Mouse (Mus musculus): ENCODE measurements around the gene Kalrn. TPM values are rescaled to one million over a fixed set of nuclear protein-coding genes. Genes with fewer than 3 reads are reported as not detected.

Kalrn gene
- polyA plus RNA-seq, 1 experiment = 43.0 TPM

- Histone ChIP-seq H3K27ac (ENCODE audit: insufficient read depth, low read depth, low read length) (no peak overlapping the region), H3K4me3 (ENCODE audit: low read depth, low read length) (no peak overlapping the region), H3K36me3 (ENCODE audit: control insufficient read depth, insufficient read depth, low read length) (no peaks in the 10 kb centered on the region), H3K27me3 (ENCODE audit: control insufficient read depth, insufficient read depth, low read length) (no peaks in the 10 kb centered on the region), H3K4me1 (ENCODE audit: control insufficient read depth, insufficient read depth, insufficient read length, low read length) (peaks cover 17% of the 10 kb centered on the region)
- no peak for TF ChIP-seq POLR2A (IDR thresholded peaks at IDR 0.05; ENCODE audit: low read depth, low read length)
- TF ChIP-seq CTCF (IDR thresholded peaks at IDR 0.05; ENCODE audit: extremely low read depth, insufficient read length, insufficient replicate concordance, low read depth, low read length) = no peak
- 26% methylated on average over 2 of the region's 2 CpGs for WGBS
Measured at GRCm38 (mm10) chr16:33931682-33932081, 641.6 kb downstream of the Kalrn start.

GRCm38 (mm10) chr16:33930785-33931184 lies 642.5 kb downstream of the Kalrn start:
- 73% methylated on average over 6 of the region's 6 CpGs for WGBS
- Histone ChIP-seq H3K27ac (ENCODE audit: insufficient read depth, low read depth, low read length) (no peak overlapping the region), H3K4me1 (ENCODE audit: control insufficient read depth, insufficient read depth, insufficient read length, low read length) (peaks cover 17% of the 10 kb centered on the region)

GRCm38 (mm10) chr16:33928788-33929462 lies 644.4 kb downstream of the Kalrn start:
- TF ChIP-seq POLR2A (IDR thresholded peaks at IDR 0.05; ENCODE audit: low read depth, low read length) = no peak
- no peak for TF ChIP-seq CTCF (IDR thresholded peaks at IDR 0.05; ENCODE audit: extremely low read depth, insufficient read length, insufficient replicate concordance, low read depth, low read length)
- H3K27ac ChIP-seq (ENCODE audit: insufficient read depth, low read depth, low read length) = no peak overlapping the region
- 76% methylated on average over 9 of the region's 9 CpGs for WGBS
- no peak overlapping the region for H3K4me3 ChIP-seq (ENCODE audit: low read depth, low read length)
- no peaks in the 10 kb centered on the region for H3K27me3 ChIP-seq (ENCODE audit: control insufficient read depth, insufficient read depth, low read length)
- no peaks in the 10 kb centered on the region for H3K36me3 ChIP-seq (ENCODE audit: control insufficient read depth, insufficient read depth, low read length)
- peaks cover 11% of the 10 kb centered on the region for H3K4me1 ChIP-seq (ENCODE audit: control insufficient read depth, insufficient read depth, insufficient read length, low read length)

More at GRCm38 (mm10) chr16:33930785-33931184, 642.5 kb downstream of the Kalrn start:
- no peak overlapping the region for H3K4me3 ChIP-seq (ENCODE audit: low read depth, low read length)
- H3K36me3 ChIP-seq (ENCODE audit: control insufficient read depth, insufficient read depth, low read length) = no peaks in the 10 kb centered on the region
- no peak for TF ChIP-seq CTCF (IDR thresholded peaks at IDR 0.05; ENCODE audit: extremely low read depth, insufficient read length, insufficient replicate concordance, low read depth, low read length)
- TF ChIP-seq POLR2A (IDR thresholded peaks at IDR 0.05; ENCODE audit: low read depth, low read length) = no peak
- no peaks in the 10 kb centered on the region for H3K27me3 ChIP-seq (ENCODE audit: control insufficient read depth, insufficient read depth, low read length)

- H3K27me3 ChIP-seq (ENCODE audit: control insufficient read depth, insufficient read depth, low read length) = no peaks in the 10 kb centered on the region
- no peaks in the 10 kb centered on the region for H3K36me3 ChIP-seq (ENCODE audit: control insufficient read depth, insufficient read depth, low read length)
- no peak overlapping the region for H3K27ac ChIP-seq (ENCODE audit: insufficient read depth, low read depth, low read length)
- WGBS = 77% methylated on average over 6 of the region's 6 CpGs
- no peak overlapping the region for H3K4me3 ChIP-seq (ENCODE audit: low read depth, low read length)
- TF ChIP-seq POLR2A (IDR thresholded peaks at IDR 0.05; ENCODE audit: low read depth, low read length) (no peak), CTCF (IDR thresholded peaks at IDR 0.05; ENCODE audit: extremely low read depth, insufficient read length, insufficient replicate concordance, low read depth, low read length) (no peak)
- no peaks in the 10 kb centered on the region; the same call in 1 of the 2 replicates for H3K4me1 ChIP-seq (ENCODE audit: control insufficient read depth, insufficient read depth, insufficient read length, low read length)
Measured at GRCm38 (mm10) chr16:33927263-33927824, 646.0 kb downstream of the Kalrn start.

GRCm38 (mm10) chr16:33923758-33924157 lies 649.6 kb downstream of the Kalrn start:
- Histone ChIP-seq H3K36me3 (ENCODE audit: control insufficient read depth, insufficient read depth, low read length) (peaks cover 6% of the 10 kb centered on the region; the same call in 1 of the 2 replicates), H3K4me1 (ENCODE audit: control insufficient read depth, insufficient read depth, insufficient read length, low read length) (peaks cover 2% of the 10 kb centered on the region; the same call in 1 of the 2 replicates), H3K27ac (ENCODE audit: insufficient read depth, low read depth, low read length) (no peak overlapping the region), H3K4me3 (ENCODE audit: low read depth, low read length) (no peak overlapping the region), H3K27me3 (ENCODE audit: control insufficient read depth, insufficient read depth, low read length) (no peaks in the 10 kb centered on the region)
- 88% methylated on average over 8 of the region's 8 CpGs for WGBS
- TF ChIP-seq CTCF (IDR thresholded peaks at IDR 0.05; ENCODE audit: extremely low read depth, insufficient read length, insufficient replicate concordance, low read depth, low read length) (no peak), POLR2A (IDR thresholded peaks at IDR 0.05; ENCODE audit: low read depth, low read length) (no peak)

- TF ChIP-seq CTCF (IDR thresholded peaks at IDR 0.05; ENCODE audit: extremely low read depth, insufficient read length, insufficient replicate concordance, low read depth, low read length) = no peak
- TF ChIP-seq POLR2A (IDR thresholded peaks at IDR 0.05; ENCODE audit: low read depth, low read length) = no peak
- Histone ChIP-seq H3K27ac (ENCODE audit: insufficient read depth, low read depth, low read length) (peak overlapping the region; percentile 23; the same call in 1 of the 2 replicates), H3K4me3 (ENCODE audit: low read depth, low read length) (no peak overlapping the region), H3K4me1 (ENCODE audit: control insufficient read depth, insufficient read depth, insufficient read length, low read length) (peaks cover 2% of the 10 kb centered on the region; the same call in 1 of the 2 replicates), H3K36me3 (ENCODE audit: control insufficient read depth, insufficient read depth, low read length) (peaks cover 6% of the 10 kb centered on the region; the same call in 1 of the 2 replicates), H3K27me3 (ENCODE audit: control insufficient read depth, insufficient read depth, low read length) (no peaks in the 10 kb centered on the region)
- 42% methylated on average over 5 of the region's 5 CpGs for WGBS
Measured at GRCm38 (mm10) chr16:33923001-33923316, 650.4 kb downstream of the Kalrn start.
